Mouse (Mus musculus): Measurements from ENCODE around the gene Olfr1336.
"Not testable (repeated sequence)": the region's sequence is repeated elsewhere in the genome, so short reads cannot be mapped to it uniquely, and the experiment has no call there.

The Olfr1336 gene

GRCm38 (mm10) chr7:6455868-6456267 is at the start of gene Olfr1336:
Gene Olfr1336, plus strand, starts transcription at chr7:6456168.
- no peak for DNase-seq (ENCODE audit: low spot score)

GRCm38 (mm10) chr7:6410043-6410442 is 45.9 kb upstream of the Olfr1336 start, which contains the start of gene Gm20715:
Gene Gm20715, plus strand, starts transcription at chr7:6410277.
- peak; percentile 98 for DNase-seq (ENCODE audit: low spot score)

GRCm38 (mm10) chr7:6414626-6415441 is 41.1 kb upstream of the Olfr1336 start:
- no peak for DNase-seq (ENCODE audit: low spot score)

- no peak for DNase-seq (ENCODE audit: low spot score)
Observed at GRCm38 (mm10) chr7:6415442-6415787, 40.6 kb upstream of the Olfr1336 start.

DNA sequence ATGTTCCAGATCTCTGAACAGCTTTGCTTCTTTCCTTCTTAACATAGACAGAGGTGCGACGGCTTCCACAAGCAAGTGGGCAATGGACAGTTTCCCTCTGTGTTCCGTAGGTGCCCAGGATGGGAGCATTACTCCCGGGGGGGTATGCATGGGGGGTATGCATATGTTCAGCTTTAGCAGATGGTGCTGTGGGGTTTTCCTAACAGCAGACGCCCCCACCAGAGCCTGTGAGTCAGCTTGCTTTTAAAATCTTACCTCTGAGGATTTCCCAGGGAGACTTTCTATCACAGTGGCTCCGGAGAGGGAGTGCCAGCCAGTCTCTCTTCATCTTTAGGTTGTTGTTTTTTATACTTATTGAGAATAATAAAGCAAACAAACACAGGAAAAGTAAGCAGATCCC is 36.1 kb upstream of the Olfr1336 start:
- DNase-seq (ENCODE audit: low spot score): no peak

DNA sequence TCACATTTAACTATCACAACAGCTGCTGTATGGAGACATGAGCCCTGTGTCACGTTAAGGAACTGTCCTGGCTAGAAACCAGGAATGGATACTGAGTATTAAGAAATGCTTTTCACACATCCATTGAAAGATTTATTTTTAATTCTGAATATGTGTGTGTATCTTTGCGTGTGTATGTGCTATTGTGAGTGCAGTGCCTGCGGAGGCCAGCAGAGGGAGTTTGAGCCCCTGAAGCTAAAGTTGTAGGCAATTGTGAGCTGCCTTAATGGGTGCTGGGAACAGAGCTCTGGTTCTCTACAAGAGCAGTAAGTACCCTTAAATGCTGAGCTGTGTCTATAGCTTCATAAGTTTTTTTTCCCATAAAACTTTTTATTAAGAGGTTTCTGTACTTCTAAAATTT is 26.6 kb upstream of the Olfr1336 start:
- no peak for DNase-seq (ENCODE audit: low spot score)

DNA sequence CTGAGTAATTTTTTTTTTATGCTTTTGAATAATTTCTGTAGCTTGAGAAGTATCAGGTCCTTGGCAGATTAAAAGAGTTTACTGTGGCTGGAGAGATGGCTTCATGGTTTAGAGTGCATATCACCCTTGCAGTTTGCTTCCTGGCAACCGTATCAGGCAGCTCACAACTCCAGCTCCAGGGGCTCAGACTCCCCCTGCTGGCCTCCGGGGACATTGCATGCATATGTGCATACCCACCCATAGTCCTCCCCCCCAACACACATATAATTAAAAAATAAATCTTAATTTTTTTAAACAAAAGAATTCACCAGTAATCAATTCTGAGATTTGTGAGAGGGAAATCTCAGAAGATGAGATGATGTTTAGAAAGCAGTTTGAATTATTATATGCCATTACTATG is 25.6 kb upstream of the Olfr1336 start:
- DNase-seq (ENCODE audit: low spot score): no peak

- no peak for DNase-seq (ENCODE audit: low spot score)
Observed at GRCm38 (mm10) chr7:6438388-6438787, 17.6 kb upstream of the Olfr1336 start, which contains the start of gene Olfr1344. Gene Olfr1344, plus strand, starts transcription at chr7:6438688.

- no peak for DNase-seq (ENCODE audit: low spot score)
Observed at GRCm38 (mm10) chr7:6441173-6441572, 14.8 kb upstream of the Olfr1336 start.

- DNase-seq (ENCODE audit: low spot score): no peak
Observed at GRCm38 (mm10) chr7:6447771-6448170, 8.2 kb upstream of the Olfr1336 start.

DNA sequence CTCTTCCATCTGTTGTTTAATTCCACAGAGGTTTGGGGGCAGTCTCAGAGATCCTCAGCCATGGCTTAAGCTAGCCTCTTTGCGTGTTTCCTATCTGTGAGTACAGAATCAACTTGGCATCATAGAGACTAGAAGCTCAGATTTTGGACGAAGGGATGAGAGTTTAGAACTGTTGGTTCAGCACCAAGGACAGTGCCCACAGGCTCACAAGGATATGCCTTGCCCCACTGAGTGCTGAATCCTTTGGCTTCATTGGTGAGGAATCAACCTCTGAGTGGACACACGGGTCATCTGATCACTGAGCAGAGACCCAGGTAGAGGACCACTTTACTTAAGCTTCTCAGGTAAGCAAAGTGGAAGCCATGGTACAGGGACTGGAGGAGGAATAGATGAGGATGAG is 431 bp downstream of the Olfr1336 start:
- no peak for DNase-seq (ENCODE audit: low spot score)

DNA sequence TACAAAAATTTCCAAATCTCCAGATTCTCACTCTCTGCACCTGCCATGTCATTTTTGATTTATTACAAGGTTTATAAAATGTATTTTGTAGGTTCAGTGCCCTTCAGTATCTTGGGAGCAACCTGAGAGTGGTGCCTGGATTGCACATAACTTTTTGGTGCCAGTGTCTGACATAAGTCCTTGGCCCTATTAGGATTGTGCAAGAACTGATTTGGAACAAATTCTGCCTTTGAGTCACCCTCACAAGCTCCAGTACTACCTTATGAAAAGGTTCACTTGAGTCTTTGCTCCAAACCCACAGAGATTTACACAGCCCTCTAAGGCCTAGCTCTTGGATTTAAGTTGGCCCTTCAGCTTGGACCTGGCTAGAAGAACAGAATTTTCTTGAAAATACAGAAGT is 11.0 kb downstream of the Olfr1336 start, which contains the start of gene Olfr1346:
TSS of gene Olfr1346 (plus strand) at position 151 of the 400 bp plus-strand sequence.
- no peak for DNase-seq (ENCODE audit: low spot score)

- not testable (repeated sequence) for DNase-seq (ENCODE audit: low spot score)
Observed at GRCm38 (mm10) chr7:6477633-6478032, 21.7 kb downstream of the Olfr1336 start.

DNA sequence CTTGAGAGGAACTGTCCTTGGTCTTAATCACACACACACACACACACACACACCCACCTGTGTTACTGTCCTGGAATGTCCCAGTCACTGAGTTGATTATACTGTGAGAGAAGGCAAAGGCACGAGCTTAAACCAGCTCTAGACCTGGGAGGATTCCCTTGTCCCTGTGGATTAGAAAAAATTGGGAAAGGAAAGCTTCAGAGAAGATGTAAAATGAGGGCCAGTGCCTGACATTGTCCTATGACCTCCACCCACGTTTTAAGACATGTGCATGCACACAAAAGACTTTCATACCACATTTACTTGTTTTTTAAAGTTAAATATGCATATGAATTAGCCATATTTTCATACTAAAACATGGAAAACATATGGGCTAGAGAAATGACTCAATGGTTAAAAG is 30.9 kb downstream of the Olfr1336 start, which contains the start of gene Olfr5:
TSS of gene Olfr5 (minus strand) at position 101 of the 400 bp plus-strand sequence.
- DNase-seq (ENCODE audit: low spot score): no peak

DNA sequence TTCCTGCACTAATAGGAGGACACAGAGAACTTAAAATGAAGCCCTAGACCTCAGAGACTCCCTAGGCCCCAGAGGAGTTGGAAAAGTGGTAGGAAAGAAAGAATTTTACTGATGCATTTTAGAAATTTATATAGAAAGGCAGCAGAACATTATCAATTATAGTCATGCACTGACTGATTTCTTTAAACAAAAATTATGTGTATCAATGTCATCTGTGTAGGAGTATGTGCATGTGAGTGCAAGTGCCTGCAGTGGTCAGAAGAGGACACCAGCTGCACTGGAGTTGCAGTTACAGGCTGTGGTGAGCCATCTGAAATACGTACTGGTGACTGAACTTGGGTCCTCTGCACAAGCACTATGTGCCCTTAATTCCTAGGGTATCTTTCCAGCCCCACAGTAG is 43.7 kb downstream of the Olfr1336 start, which contains the start of gene Olfr1347:
TSS of gene Olfr1347 (minus strand) at position 101 of the 400 bp plus-strand sequence.
- DNase-seq (ENCODE audit: low spot score): no peak

DNA sequence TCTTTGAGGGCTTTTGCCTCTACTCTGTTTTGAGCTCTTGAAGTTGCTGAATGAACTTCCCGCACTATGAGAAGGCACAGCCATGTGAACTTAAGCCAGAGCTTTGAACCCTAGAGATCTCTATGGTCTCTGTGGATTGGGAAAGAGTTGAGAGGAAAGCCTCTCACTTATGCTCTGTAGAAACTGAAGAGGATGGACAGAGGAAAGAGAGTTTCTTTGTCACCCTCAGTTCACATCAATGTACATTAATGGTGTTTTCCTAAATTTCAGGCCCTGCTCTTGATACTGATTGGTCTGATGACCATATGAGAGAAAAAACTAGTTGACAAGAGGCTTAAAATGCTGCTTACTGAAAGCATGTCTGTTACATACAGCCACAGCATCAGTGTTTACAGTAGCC is 52.7 kb downstream of the Olfr1336 start, which contains the start of gene Olfr1348:
TSS of gene Olfr1348 (minus strand) at position 101 of the 400 bp plus-strand sequence.
- DNase-seq (ENCODE audit: low spot score): no peak
